Comparison of ENCODE assay signal across 10 mouse cellular contexts in genomic region chr2:174291662-174292030, GRCm38 (mm10). TPM values are rescaled to one million over a fixed set of nuclear protein-coding genes. Genes with fewer than 3 reads are reported as not detected.
A peak's percentile ranks its signal among the peaks of the same experiment; 100 is the strongest.
DNase-seq lines count a peak whose midpoint lies in the region; ATAC-seq and TF ChIP-seq lines count a peak whose summit lies in the region.
"Had no signal": no experiment of that assay in that cellular context is flagged by ENCODE, and none has a peak within 500 bp of the region (broad histone marks: within the 10 kb centered on the region; RNA-seq: fewer than 3 reads in every experiment).

No protein-coding gene starts in this region.

- peak overlapping the region; percentile 40 for H3K4me2 ChIP-seq in limb, embryonic 11.5 days (ENCODE audit: low read depth, severe bottlenecking)
- peak overlapping the region; percentile 46 for H3K4me2 ChIP-seq in neural tube, embryonic 14.5 days (ENCODE audit: low read depth, low read length)

- peaks cover 25% of the 10 kb centered on the region for H3K4me1 ChIP-seq in heart, embryonic 10.5 days
- peaks cover 48% of the 10 kb centered on the region for H3K4me1 ChIP-seq in megakaryocyte, embryonic 14.5 days
- peaks cover 15% of the 10 kb centered on the region for H3K4me1 ChIP-seq in limb, embryonic 11.5 days (ENCODE audit: control insufficient read depth, insufficient read depth, low read length)
- peaks cover 18% of the 10 kb centered on the region; the same call in 1 of the 2 replicates for H3K4me1 ChIP-seq in neural tube, embryonic 14.5 days (ENCODE audit: control insufficient read depth, insufficient read depth, low read length)

- no peak for ATAC-seq in megakaryocyte, adult 5-6 weeks (ENCODE audit: poor library complexity, severe bottlenecking)
- no peak for ATAC-seq in limb, embryonic 11.5 days (ENCODE audit: insufficient number of reproducible peaks, low FRiP score, low TSS enrichment, low read depth)
- ATAC-seq in neural tube, embryonic 14.5 days (ENCODE audit: low read depth): 0 out of 2 replicates have a peak, but pooled peaks have one; percentile 10
- ATAC-seq: Patski had no signal

- H3K9me3 ChIP-seq in heart, embryonic 10.5 days: peaks cover 19% of the 10 kb centered on the region
- peaks cover 21% of the 10 kb centered on the region for H3K9me3 ChIP-seq in megakaryocyte, embryonic 14.5 days
- H3K9me3 ChIP-seq in limb, embryonic 11.5 days (ENCODE audit: control insufficient read depth, low read length): peaks cover 3% of the 10 kb centered on the region; the same call in 1 of the 2 replicates
- 0 out of 2 replicates have a peak, but pooled peaks cover 3% of the 10 kb centered on the region for H3K9me3 ChIP-seq in neural tube, embryonic 14.5 days (ENCODE audit: control insufficient read depth, low read length)

- TF ChIP-seq CTCF in gastrocnemius, adult 2 months (IDR thresholded peaks at IDR 0.05): no peak

- peaks cover 19% of the 10 kb centered on the region for H3K36me3 ChIP-seq in heart, embryonic 10.5 days
- H3K36me3 ChIP-seq in megakaryocyte, embryonic 14.5 days (replicated peaks; ENCODE audit: low read length): peaks cover 50% of the 10 kb centered on the region
- H3K36me3 ChIP-seq in limb, embryonic 11.5 days (ENCODE audit: control insufficient read depth, insufficient read depth, low read length): peaks cover 10% of the 10 kb centered on the region
- H3K36me3 ChIP-seq in neural tube, embryonic 14.5 days (ENCODE audit: control insufficient read depth, insufficient read depth, low read length): no peaks in the 10 kb centered on the region

- DNase-seq in heart, embryonic 10.5 days (ENCODE audit: low spot score): no peak
- DNase-seq in heart, adult 11 months: no peak
- DNase-seq in limb, embryonic 11.5 days (ENCODE audit: low spot score): no peak
- DNase-seq in c-Kit-positive CD71-positive TER-119-positive erythroid progenitor cells, embryonic 14.5 days (ENCODE audit: low spot score): no peak
- no peak for DNase-seq in gastrocnemius, adult 2 months
- DNase-seq: heart, adult 18-20 months had no signal

- WGBS in heart, embryonic 10.5 days: 53% methylated on average over 2 of the region's 2 CpGs
- 29% methylated on average over 2 of the region's 2 CpGs for WGBS in limb, embryonic 11.5 days
- 20% methylated on average over 2 of the region's 2 CpGs for WGBS in neural tube, embryonic 14.5 days

- H3K27ac ChIP-seq in heart, embryonic 10.5 days: no peak overlapping the region
- no peak overlapping the region for H3K27ac ChIP-seq in limb, embryonic 11.5 days (replicated peaks; ENCODE audit: low read depth, low read length)
- H3K27ac ChIP-seq in neural tube, embryonic 14.5 days (ENCODE audit: low read depth, low read length): no peak overlapping the region
- no peak overlapping the region for H3K27ac ChIP-seq in gastrocnemius, adult 2 months

- H3K9ac ChIP-seq in limb, embryonic 11.5 days (ENCODE audit: low read length): no peak overlapping the region
- no peak overlapping the region; the same call in 1 of the 2 replicates for H3K9ac ChIP-seq in neural tube, embryonic 14.5 days (replicated peaks; ENCODE audit: low read depth, low read length)

- H3K27me3 ChIP-seq in heart, embryonic 10.5 days (ENCODE audit: insufficient read depth, poor library complexity, severe bottlenecking): peaks cover 27% of the 10 kb centered on the region; the same call in 1 of the 2 replicates
- peaks cover 35% of the 10 kb centered on the region for H3K27me3 ChIP-seq in megakaryocyte, embryonic 14.5 days (replicated peaks)
- peaks cover 11% of the 10 kb centered on the region for H3K27me3 ChIP-seq in limb, embryonic 11.5 days (ENCODE audit: control insufficient read depth, insufficient read depth, low read length)
- H3K27me3 ChIP-seq in neural tube, embryonic 14.5 days (ENCODE audit: control insufficient read depth, insufficient read depth, low read length): peaks cover 3% of the 10 kb centered on the region; the same call in 1 of the 2 replicates
- H3K27me3 ChIP-seq: Patski had no signal

- intact Hi-C loops in gastrocnemius, adult 2 months (cut with DNase I): loop anchor here (10.0 kb wide), 1 partner anchor 217 kb away; the partner anchor contains the start of gene Stx16

- H3K4me3 ChIP-seq in heart, embryonic 10.5 days: peak overlapping the region; percentile 43
- H3K4me3 ChIP-seq in megakaryocyte, embryonic 14.5 days (replicated peaks): peak overlapping the region; percentile 23
- H3K4me3 ChIP-seq in limb, embryonic 11.5 days (ENCODE audit: low read depth, low read length): 0 out of 2 replicates have a peak overlapping the region, but pooled peaks have one; percentile 5
- H3K4me3 ChIP-seq in neural tube, embryonic 14.5 days (ENCODE audit: low read depth, low read length): peak overlapping the region; percentile 22
- no peak overlapping the region for H3K4me3 ChIP-seq in gastrocnemius, adult 2 months

RNA-seq across cellular contexts. Expression of gene Gnas, which starts 7.5 kb away (rescaled TPM):
- 964 and 1,128 TPM in 2 replicates for polyA plus RNA-seq in heart, embryonic 10.5 days (2016; fragmentation: Nextera tagmentation; extraction: Ambion mirVana)
- 1,157 and 1,276 TPM in 2 replicates for polyA plus RNA-seq in megakaryocyte, embryonic 14.5 days (2012; ENCODE audit: insufficient read depth, low replicate concordance)
- 518 and 554 TPM in 2 replicates for total RNA-seq in megakaryocyte, adult 5-6 weeks (2015)
- 238 and 262 TPM in 2 replicates for total RNA-seq in megakaryocyte, adult 5-6 weeks (2017)
- 1,406 and 1,468 TPM in 2 replicates for polyA plus RNA-seq in limb, embryonic 11.5 days (2014; fragmentation: Nextera tagmentation; extraction: Ambion mirVana)
- 1,718 and 1,785 TPM in 2 replicates for polyA plus RNA-seq in neural tube, embryonic 14.5 days (2014; fragmentation: Nextera tagmentation; extraction: Ambion mirVana)
- total RNA-seq in gastrocnemius, adult 2 months (2021): 1,000 to 10,000 TPM; 1,330 to 1,331 TPM

RNA-seq across cellular contexts. Expression of gene Gm20721, which starts 54.9 kb away (rescaled TPM):
- polyA plus RNA-seq in heart, embryonic 10.5 days (2016; fragmentation: Nextera tagmentation; extraction: Ambion mirVana): 7.1 and 20.6 TPM in 2 replicates
- 0.57 TPM in 1 of 2 replicates, not detected in the other for polyA plus RNA-seq in megakaryocyte, embryonic 14.5 days (2012; ENCODE audit: insufficient read depth, low replicate concordance)
- total RNA-seq in megakaryocyte, adult 5-6 weeks (2015): 0.21 TPM in 1 of 2 replicates, not detected in the other
- 1.5 and 3.4 TPM in 2 replicates for total RNA-seq in megakaryocyte, adult 5-6 weeks (2017)
- polyA plus RNA-seq in limb, embryonic 11.5 days (2014; fragmentation: Nextera tagmentation; extraction: Ambion mirVana): 8.6 and 13.0 TPM in 2 replicates
- polyA plus RNA-seq in neural tube, embryonic 14.5 days (2014; fragmentation: Nextera tagmentation; extraction: Ambion mirVana): 10.0 and 11.8 TPM in 2 replicates
- total RNA-seq in gastrocnemius, adult 2 months (2021): 1 to 10 TPM; 1.9 to 3.4 TPM
